Mouse (Mus musculus) heart, postnatal 0 days (tissue): Measurements from ENCODE around the gene Gpm6b.

Source experiments
- CTCF ChIP-seq: IDR thresholded peaks from 2 replicates; pipeline ENCODE4 v1.5.1; 2016; ENCODE audit warnings: antibody characterized with exemption, control low read depth, low read depth
- EP300 ChIP-seq: IDR thresholded peaks from 2 replicates; pipeline ENCODE4 v1.6.1; 2016; ENCODE audit warnings: antibody characterized with exemption, low read depth

GRCm38 (mm10) chrX:166327621-166328020 lies 88.9 kb downstream of the Gpm6b start:
- no peak for TF ChIP-seq CTCF
- TF ChIP-seq EP300 = no peak
